Mouse (Mus musculus) forebrain, embryonic 10.5 days (tissue): ENCODE results near the gene Chst5. TPM values are rescaled to one million over a fixed set of nuclear protein-coding genes. Genes with fewer than 3 reads are reported as not detected.
A peak's percentile ranks its signal among the peaks of the same experiment; 100 is the strongest.

Experiments used
- DNase-seq: peaks from one replicate; pipeline ENCODE4 v3.0.0-alpha.2; 2017; ENCODE audit warnings: low spot score; ENCODE audit errors: extremely low spot score
- H3K27ac ChIP-seq: fragments of 300-500 bp; sonication (generic); 2 replicates; pipeline ENCODE4 v1.5.1; 2016; ENCODE audit warnings: mild to moderate bottlenecking
- H3K27me3 ChIP-seq: fragments of 300-500 bp; sonication (generic); 2 replicates; pipeline ENCODE4 v1.6.1; 2016; ENCODE audit warnings: mild to moderate bottlenecking; ENCODE audit not compliant: poor library complexity, severe bottlenecking
- H3K36me3 ChIP-seq: fragments of 300-500 bp; sonication (generic); replicated peaks from 2 replicates; pipeline ENCODE4 v1.6.1; 2016; ENCODE audit warnings: mild to moderate bottlenecking, moderate library complexity
- H3K4me1 ChIP-seq: fragments of 300-500 bp; sonication (generic); 2 replicates; pipeline ENCODE4 v1.6.1; 2016
- H3K4me3 ChIP-seq: fragments of 300-500 bp; sonication (generic); 2 replicates; pipeline ENCODE4 v1.5.1; 2016; ENCODE audit warnings: mild to moderate bottlenecking, moderate library complexity
- H3K9me3 ChIP-seq: fragments of 300-500 bp; sonication (generic); 2 replicates; pipeline ENCODE4 v1.6.1; 2016; ENCODE audit warnings: mild to moderate bottlenecking, moderate library complexity
- WGBS: fragments of 180-500 bp; shearing (Covaris S2); methylation state at CpG from one replicate; pipeline ENCODE4 v1.1.7; 2016; 5-methylcytosine and 5-hydroxymethylcytosine counted together
- polyA plus RNA-seq: library from polyadenylated mRNA; unstranded; fragments of >200 nt; fragmentation: Nextera tagmentation; extraction: Ambion mirVana; gene quantifications from 2 replicates; pipeline ENCODE4 v1.2.1, GENCODE M21; 2016

Chst5 gene
- polyA plus RNA-seq, 1 experiment from 2014 or later, result 1.7 TPM

DNA sequence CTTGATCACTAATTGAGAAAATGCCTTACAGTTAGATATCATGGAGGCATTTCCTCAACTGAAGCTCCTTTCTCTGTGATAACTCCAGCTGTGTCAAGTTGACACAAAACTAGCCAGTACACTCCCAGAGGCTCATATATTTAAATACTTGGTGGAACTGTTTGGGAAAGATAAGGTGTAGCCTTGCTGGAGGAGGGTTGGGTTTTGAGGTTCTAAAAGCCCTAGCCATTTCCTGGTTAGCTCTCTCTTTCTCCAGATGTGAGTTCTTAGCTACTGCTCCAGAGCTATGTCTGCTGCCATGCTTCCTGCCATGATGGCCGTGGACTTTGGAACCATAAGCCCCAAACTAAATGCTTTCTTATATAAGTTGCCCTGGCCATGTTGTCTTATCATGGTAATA lies 22.8 kb downstream of the Chst5 start:
- Histone ChIP-seq H3K9me3 (no peaks in the 10 kb centered on the region), H3K27me3 (peaks cover 63% of the 10 kb centered on the region), H3K27ac (no peak overlapping the region), H3K4me3 (no peak overlapping the region), H3K36me3 (no peaks in the 10 kb centered on the region), H3K4me1 (peaks cover 16% of the 10 kb centered on the region)
- WGBS, result 85% methylated on average over 1 of the region's 1 CpGs
- no peak for DNase-seq

DNA sequence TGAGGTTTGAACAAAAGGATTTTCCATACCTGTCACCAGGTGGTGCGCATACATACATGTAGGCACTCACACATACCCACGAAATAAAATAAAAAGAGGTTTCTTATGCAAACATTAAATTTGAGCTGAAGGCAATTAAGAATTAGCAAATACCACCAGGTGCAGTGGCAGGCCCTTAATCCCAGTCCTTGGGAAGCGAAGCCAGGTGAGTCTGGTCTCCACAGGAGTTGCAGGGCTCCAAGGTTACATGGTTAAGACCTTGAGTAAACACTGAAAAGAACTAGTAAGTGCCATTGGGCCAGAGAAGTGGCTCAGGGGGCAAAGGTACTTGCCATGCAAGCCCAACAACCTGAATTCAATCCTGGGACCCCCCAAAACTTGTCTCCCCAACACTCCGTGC lies 26.6 kb downstream of the Chst5 start:
- H3K9me3 ChIP-seq, result no peaks in the 10 kb centered on the region
- no peak for DNase-seq
- no peak overlapping the region for H3K27ac ChIP-seq
- no peak overlapping the region for H3K4me3 ChIP-seq
- no peaks in the 10 kb centered on the region for H3K36me3 ChIP-seq
- no peaks in the 10 kb centered on the region for H3K4me1 ChIP-seq
- WGBS, result 82% methylated on average over 4 of the region's 4 CpGs
- peaks cover 25% of the 10 kb centered on the region for H3K27me3 ChIP-seq

DNA sequence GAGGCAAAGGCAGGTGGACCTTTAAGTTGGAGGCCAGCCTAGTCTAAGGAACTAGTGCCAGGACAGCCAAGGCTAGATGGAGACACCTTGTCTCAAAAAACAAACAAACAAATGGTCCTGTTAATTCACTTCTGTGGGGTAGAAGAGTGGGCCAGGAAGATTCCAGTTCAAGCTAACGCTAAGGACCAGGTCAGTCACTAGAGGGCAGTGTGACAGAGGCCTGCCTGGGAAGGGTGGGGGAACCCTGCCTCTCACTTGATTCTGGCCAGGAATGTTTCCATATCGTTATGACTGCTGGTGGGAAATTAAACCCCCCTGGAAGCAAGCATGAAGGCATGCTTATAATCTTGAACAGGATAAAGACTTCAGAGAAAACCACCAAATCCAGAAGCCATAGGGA lies 28.7 kb downstream of the Chst5 start:
- Histone ChIP-seq H3K9me3 (no peaks in the 10 kb centered on the region), H3K4me1 (no peaks in the 10 kb centered on the region), H3K4me3 (no peak overlapping the region), H3K27ac (no peak overlapping the region), H3K36me3 (no peaks in the 10 kb centered on the region), H3K27me3 (peaks cover 5% of the 10 kb centered on the region)
- 9% methylated on average over 2 of the region's 2 CpGs for WGBS
- peak; percentile 39 for DNase-seq

DNA sequence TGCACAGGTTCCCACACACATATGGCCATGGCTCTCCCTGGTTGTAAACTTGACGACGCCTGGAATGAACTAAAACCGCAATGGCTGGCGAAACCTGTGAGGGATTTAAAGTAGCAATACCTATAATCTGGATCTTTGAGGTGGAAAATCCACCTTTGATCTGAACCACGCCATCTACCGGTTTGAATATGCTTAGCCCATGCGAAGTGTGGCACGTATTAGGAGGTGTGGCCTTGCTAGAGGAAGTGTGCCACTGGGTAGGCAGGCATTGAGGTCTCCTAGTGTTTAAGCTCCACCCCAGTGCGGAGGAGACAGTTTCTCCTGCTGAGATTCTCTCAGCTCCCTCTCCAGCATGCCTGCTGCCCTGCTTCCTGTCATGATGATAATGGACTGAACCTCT lies 32.5 kb downstream of the Chst5 start:
- no peak overlapping the region for H3K4me3 ChIP-seq
- H3K27me3 ChIP-seq, result no peaks in the 10 kb centered on the region
- no peak overlapping the region for H3K27ac ChIP-seq
- no peaks in the 10 kb centered on the region for H3K9me3 ChIP-seq
- no peak for DNase-seq
- 64% methylated on average over 9 of the region's 9 CpGs for WGBS
- peaks cover 9% of the 10 kb centered on the region for H3K4me1 ChIP-seq
- H3K36me3 ChIP-seq, result peaks cover 4% of the 10 kb centered on the region; the same call in 1 of the 2 replicates

DNA sequence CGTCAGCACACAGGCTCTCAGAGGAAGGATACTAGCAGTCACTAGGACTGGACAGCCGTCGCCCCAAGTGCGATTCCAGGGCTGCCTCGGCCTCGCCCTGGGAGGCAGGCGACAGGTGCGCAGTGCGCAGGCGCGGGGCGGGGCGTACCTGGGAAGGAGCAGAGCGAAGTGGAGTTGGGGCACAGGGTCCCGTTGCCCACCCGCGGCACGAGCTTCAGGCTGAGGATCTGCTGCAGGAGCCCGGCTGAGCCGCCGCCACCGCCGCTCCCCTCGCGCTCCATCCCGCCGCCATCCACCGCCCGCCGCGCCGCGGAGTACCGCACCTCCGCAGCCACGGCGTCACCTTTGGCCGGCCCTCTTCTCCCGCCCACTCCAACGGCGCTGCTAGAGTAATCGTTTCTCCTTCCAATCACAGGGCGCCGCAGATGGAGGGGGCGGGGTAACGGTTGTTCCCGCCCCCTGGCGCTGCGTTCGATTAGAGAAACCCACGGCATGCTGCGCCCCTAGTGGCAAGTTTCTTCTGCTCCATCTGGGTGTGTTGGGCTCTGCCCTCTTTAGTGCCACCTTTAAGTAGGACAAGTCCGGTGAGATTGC lies 33.8 kb downstream of the Chst5 start, which contains the start of gene Tmem170:
Gene Tmem170 (minus strand): TSS at position 396 of the 594 bp plus-strand sequence.
- H3K4me1 ChIP-seq, result peaks cover 9% of the 10 kb centered on the region
- no peaks in the 10 kb centered on the region for H3K27me3 ChIP-seq
- peak; percentile 98 for DNase-seq
- peaks cover 4% of the 10 kb centered on the region; the same call in 1 of the 2 replicates for H3K36me3 ChIP-seq
- WGBS, result under 1% methylated on average over 49 of the region's 53 CpGs
- peak within 1 kb of the TSS; percentile 92 for H3K27ac ChIP-seq
- H3K9me3 ChIP-seq, result no peaks in the 10 kb centered on the region
- H3K4me3 ChIP-seq, result peak within 1 kb of the TSS; percentile 82

DNA sequence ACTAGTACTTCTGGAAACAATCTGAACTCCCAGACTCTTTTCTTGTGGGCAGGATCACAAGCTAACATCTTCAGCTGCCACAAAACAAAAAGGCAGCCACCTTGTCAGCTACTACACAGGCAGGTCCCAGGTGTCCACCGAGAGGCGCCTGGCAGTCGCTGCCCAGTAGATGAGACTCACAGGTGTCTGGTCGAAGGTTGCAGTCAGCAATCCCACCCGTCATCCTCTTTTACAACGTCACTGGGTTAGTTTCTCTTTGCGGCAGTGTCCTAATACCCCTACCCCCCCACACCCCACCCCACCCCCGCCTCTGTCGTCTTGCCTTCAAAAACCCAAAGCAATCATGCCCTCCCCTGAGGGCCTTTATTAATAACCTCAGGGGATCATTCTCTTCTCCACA lies 34.5 kb downstream of the Chst5 start:
- peak overlapping the region; percentile 92 for H3K27ac ChIP-seq
- H3K27me3 ChIP-seq, result no peaks in the 10 kb centered on the region

DNA sequence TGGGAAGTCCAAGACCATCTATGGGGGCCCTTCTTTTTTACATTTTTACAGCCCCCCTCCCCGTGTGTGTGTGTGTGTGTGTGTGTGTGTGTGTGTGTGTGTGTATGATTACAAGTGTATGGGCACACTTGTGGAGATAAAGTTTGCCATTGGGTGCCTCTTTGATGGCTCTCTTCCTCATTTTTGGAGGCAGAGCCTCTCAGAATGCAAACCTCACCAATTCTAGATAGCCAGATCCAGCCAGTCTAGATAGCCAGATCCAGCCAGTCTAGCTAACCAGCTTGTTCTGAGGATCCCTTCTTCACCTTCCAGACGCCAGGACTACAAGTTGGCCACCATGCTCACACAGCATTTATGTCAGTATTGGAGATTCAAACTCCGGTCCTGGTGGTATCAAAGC lies 39.0 kb downstream of the Chst5 start:
- H3K36me3 ChIP-seq, result peaks cover 8% of the 10 kb centered on the region
- H3K9me3 ChIP-seq, result no peaks in the 10 kb centered on the region
- H3K27me3 ChIP-seq, result no peaks in the 10 kb centered on the region
- no peak overlapping the region for H3K27ac ChIP-seq
- DNase-seq, result no peak
- 85% methylated on average over 3 of the region's 3 CpGs for WGBS
- peaks cover 9% of the 10 kb centered on the region for H3K4me1 ChIP-seq
- no peak overlapping the region for H3K4me3 ChIP-seq

More for the DNA sequence above, 34.5 kb downstream of the Chst5 start:
- H3K36me3 ChIP-seq, result peaks cover 4% of the 10 kb centered on the region; the same call in 1 of the 2 replicates
- no peak for DNase-seq
- H3K9me3 ChIP-seq, result no peaks in the 10 kb centered on the region
- peak overlapping the region; percentile 82 for H3K4me3 ChIP-seq
- H3K4me1 ChIP-seq, result peaks cover 9% of the 10 kb centered on the region
- 36% methylated on average over 9 of the region's 9 CpGs for WGBS

DNA sequence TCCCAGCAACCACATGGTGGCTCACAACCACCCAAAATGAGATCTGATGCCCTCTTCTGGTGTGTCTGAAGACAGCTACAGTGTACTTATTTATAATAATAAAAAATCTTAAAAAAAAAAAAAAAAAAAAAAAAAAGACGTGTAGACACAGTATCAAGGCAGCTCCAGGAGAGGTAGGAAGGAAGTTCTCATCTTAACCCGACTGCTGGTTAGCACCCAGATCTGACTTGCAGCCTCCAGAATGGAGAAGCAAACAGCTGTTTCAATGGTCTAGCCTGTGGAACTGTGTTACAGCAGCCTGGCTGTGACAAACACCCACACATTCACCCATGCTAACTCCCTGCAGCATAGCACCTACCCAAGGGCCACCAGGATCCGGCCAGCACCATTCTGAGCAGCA lies 39.9 kb downstream of the Chst5 start:
- WGBS, result 90% methylated on average over 3 of the region's 3 CpGs
- Histone ChIP-seq H3K4me3 (no peak overlapping the region), H3K36me3 (peaks cover 17% of the 10 kb centered on the region), H3K27me3 (no peaks in the 10 kb centered on the region), H3K27ac (no peak overlapping the region), H3K9me3 (no peaks in the 10 kb centered on the region), H3K4me1 (0 out of 2 replicates have a peak, but pooled peaks cover 2% of the 10 kb centered on the region)
- DNase-seq, result no peak

DNA sequence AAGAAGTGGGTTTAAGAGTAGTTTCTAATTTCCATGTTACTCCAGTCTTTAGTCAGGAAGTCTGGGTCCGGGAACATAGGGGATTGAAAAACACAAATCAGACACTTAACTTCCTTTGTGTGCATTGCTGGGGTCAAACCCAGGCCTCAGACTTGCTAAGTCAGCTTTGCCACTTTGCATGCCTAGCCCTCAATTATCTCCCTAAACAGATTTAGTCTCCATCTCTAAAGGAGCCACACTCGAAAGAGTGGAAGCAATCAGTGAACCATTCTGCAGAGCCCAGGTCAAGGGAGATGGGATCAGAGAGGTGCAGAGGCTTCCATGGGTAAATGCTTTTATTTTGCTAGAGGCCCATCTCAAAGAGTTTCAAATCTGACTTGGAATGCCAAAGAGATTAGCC lies 41.6 kb downstream of the Chst5 start:
- 45% methylated on average over 2 of the region's 2 CpGs for WGBS
- H3K27ac ChIP-seq, result no peak overlapping the region

DNA sequence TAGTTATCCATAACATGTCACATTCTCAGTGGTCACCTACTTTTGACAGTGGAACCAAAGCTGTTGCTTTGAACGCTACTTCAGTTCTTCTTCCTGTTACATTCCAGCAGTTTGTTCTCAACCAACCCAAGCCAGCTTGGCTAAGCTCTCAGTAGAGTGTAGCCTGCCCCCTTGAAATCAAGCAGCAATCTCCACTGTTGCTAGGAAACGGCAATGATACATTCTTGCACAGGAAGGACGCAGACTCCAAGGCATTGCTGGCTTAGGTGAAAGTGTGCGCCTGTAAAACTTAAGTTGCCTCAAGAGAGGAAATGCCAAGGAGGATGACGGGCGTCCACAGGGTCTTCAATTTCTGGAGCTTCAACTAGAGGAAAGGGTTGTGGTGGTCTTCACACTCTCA lies 44.4 kb downstream of the Chst5 start:
- Histone ChIP-seq H3K4me1 (no peaks in the 10 kb centered on the region), H3K27ac (no peak overlapping the region), H3K27me3 (no peaks in the 10 kb centered on the region), H3K36me3 (peaks cover 18% of the 10 kb centered on the region), H3K4me3 (no peak overlapping the region), H3K9me3 (no peaks in the 10 kb centered on the region)
- WGBS, result 91% methylated on average over 6 of the region's 6 CpGs
- no peak for DNase-seq

More for the DNA sequence above, 41.6 kb downstream of the Chst5 start:
- Histone ChIP-seq H3K27me3 (no peaks in the 10 kb centered on the region), H3K4me1 (no peaks in the 10 kb centered on the region), H3K36me3 (peaks cover 20% of the 10 kb centered on the region), H3K4me3 (no peak overlapping the region), H3K9me3 (no peaks in the 10 kb centered on the region)
- DNase-seq, result no peak

DNA sequence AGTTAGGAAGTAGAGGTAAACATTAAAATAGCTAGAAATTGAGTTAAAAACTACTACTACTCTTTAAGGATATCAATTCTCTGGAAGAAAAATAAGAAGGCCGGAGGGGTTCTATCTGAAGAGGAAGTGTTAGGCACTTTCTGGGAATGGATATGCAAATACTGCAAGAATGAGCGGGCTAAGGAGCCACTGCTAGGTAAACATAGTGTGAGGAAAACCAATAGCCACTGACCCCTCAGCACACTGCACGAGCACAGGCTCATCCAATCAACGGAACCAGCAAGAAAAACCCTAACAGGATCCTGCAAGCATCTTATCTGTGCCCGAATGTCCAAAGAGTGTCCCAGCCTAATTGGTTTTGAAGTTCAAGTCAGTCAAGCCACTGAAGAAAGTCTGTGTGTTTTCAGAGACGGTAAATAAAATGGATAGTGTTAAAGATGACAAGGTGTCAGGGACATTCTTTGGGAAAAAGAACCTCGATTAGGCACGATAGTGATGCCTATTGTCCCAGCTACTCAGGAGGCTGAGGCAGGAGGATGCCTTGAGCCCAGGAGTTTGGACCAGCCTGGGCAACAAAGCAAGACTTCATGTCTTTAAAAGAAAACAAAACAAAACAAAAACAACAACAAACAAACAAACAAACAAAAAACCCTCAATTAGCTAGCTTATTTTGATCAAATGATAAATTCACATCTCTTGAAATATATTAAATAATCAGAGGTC lies 45.0 kb downstream of the Chst5 start:
- H3K27me3 ChIP-seq, result no peaks in the 10 kb centered on the region
- no peak overlapping the region for H3K4me3 ChIP-seq
- H3K9me3 ChIP-seq, result no peaks in the 10 kb centered on the region
- H3K36me3 ChIP-seq, result peaks cover 18% of the 10 kb centered on the region
- WGBS, result 94% methylated on average over 8 of the region's 8 CpGs
- no peak for DNase-seq
- H3K4me1 ChIP-seq, result no peaks in the 10 kb centered on the region
- no peak overlapping the region for H3K27ac ChIP-seq

DNA sequence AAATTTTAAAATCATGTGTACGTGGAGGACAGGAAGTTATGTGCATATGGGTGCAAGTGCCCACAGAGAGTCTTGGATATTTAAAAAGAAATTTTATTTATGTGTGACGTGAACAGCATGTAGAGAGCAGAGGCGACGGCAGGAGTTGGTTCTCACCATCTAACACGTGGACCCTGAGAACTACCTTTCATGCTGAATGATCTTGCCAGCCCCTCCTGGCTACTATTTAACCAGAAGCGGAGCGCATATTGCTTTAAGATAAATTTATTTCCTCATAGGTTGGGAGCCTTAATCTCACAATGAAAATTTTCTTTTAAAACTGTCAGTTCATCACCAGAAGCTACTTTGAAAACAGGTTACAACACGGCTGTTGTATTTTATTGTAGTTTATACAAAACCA lies 45.6 kb downstream of the Chst5 start:
- H3K9me3 ChIP-seq, result no peaks in the 10 kb centered on the region
- no peak for DNase-seq
- no peak overlapping the region for H3K27ac ChIP-seq
- no peak overlapping the region for H3K4me3 ChIP-seq
- 91% methylated on average over 8 of the region's 8 CpGs for WGBS
- no peaks in the 10 kb centered on the region for H3K27me3 ChIP-seq
- H3K36me3 ChIP-seq, result peaks cover 18% of the 10 kb centered on the region
- H3K4me1 ChIP-seq, result no peaks in the 10 kb centered on the region

DNA sequence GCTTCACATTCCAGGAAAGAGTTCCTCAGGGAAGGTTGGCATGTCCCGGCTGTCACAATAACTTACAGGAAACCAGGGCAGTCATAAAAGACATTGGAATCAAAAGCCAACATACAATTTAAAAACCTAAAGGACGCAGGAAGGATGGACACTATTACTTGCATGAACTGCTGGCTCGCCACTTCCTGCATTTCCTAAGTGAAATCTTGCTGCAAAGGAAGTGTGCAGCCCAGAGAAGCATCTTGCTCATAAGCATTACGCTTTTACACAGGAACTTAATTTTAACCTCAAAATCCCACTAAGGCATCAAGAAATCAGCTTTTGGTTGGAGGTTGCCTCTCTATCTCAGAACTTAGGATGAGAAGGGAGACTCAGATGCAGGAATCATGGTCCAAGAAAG lies 47.0 kb downstream of the Chst5 start:
- Histone ChIP-seq H3K36me3 (peaks cover 18% of the 10 kb centered on the region), H3K27ac (no peak overlapping the region), H3K27me3 (no peaks in the 10 kb centered on the region), H3K9me3 (no peaks in the 10 kb centered on the region), H3K4me3 (no peak overlapping the region), H3K4me1 (no peaks in the 10 kb centered on the region)
- DNase-seq, result no peak
- 87% methylated on average over 4 of the region's 4 CpGs for WGBS
